Comparison of ENCODE assay signal across 8 mouse cellular contexts in the genomic region with DNA sequence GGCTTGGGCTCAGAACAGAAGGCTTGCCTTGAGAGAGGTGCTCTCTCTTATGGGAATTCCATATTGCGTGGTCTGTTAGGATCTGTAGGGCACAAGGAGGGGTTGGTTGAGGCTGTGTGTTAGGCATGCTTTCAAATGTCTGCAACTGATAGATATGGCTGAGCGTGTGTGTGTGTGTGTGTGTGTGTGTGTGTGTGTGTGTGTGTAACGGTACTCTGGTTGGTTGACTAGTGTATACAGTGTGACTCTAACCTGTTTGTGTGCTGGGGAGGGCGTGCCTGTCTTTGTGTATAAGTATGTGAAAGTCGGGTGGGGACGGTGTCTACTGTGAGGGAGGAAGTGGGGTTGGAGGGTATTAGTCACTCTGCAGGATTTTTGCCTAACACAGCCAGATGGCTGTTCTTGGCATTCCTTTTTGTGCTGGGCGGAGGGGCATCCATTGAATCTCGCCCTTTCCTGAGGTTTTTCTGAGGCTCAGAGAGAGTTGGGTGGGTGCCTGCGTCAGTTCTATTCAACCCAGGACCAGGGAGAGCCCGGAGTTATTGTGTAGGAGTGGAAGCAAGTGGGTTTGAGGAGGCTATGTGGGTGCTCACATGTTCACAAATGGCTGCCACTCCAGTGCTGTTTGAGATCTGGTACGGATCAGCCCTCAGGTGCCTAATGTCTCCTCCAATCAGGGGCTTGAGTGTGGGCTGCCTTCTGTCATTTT. TPM values are rescaled to one million over a fixed set of nuclear protein-coding genes. Genes with fewer than 3 reads are reported as not detected.
A peak's percentile ranks its signal among the peaks of the same experiment; 100 is the strongest.
DNase-seq lines count a peak whose midpoint lies in the region; ATAC-seq and TF ChIP-seq lines count a peak whose summit lies in the region.

No protein-coding gene starts in this region.

- DNase-seq in G1E (ENCODE audit: low spot score) = peak; percentile 54
- peak; percentile 51 for DNase-seq in cerebellum, adult 11 months
- peak; percentile 76 to 81 for DNase-seq in left cerebral cortex, adult 2 months (ENCODE audit: extremely low spot score in 1 of 2, low spot score in 2 of 2)
- DNase-seq in lung, postnatal 36 days = peak; percentile 91
- peak; percentile 66 for DNase-seq in skeletal muscle tissue, adult 2 months (ENCODE audit: low read depth, low spot score)
- no peak for DNase-seq in embryo, embryonic 9.5 days (ENCODE audit: extremely low spot score)

- H3K9me3 ChIP-seq in G1E (replicated peaks) = no peaks in the 10 kb centered on the region
- H3K9me3 ChIP-seq in hindbrain, embryonic 16.5 days (ENCODE audit: control insufficient read depth, low read length) = no peaks in the 10 kb centered on the region

- peaks cover 33% of the 10 kb centered on the region for H3K4me1 ChIP-seq in G1E (ENCODE audit: insufficient read depth, low read depth, low read length)
- peaks cover 26% of the 10 kb centered on the region for H3K4me1 ChIP-seq in hindbrain, embryonic 16.5 days (ENCODE audit: control insufficient read depth, insufficient read depth, low read depth, low read length)

- peak overlapping the region; percentile 81 for H3K9ac ChIP-seq in hindbrain, embryonic 16.5 days (ENCODE audit: low read depth, low read length)

- no peak for TF ChIP-seq CTCF in G1E (IDR thresholded peaks at IDR 0.05; ENCODE audit: low read depth, low read length)
- no peak for TF ChIP-seq CTCF in left cerebral cortex, adult 2 months (IDR thresholded peaks at IDR 0.05)

- intact Hi-C loops in left cerebral cortex, adult 2 months (cut with DNase I) = loop anchor here (1.0 kb wide), 1 partner anchor 31 kb away; no protein-coding TSS in a partner anchor

- H3K27ac ChIP-seq in hindbrain, embryonic 16.5 days (ENCODE audit: low read depth, low read length) = peak overlapping the region; percentile 94
- H3K27ac ChIP-seq in left cerebral cortex, adult 2 months = peak overlapping the region; percentile 98

- H3K4me3 ChIP-seq in G1E (ENCODE audit: low read depth, low read length) = peak overlapping the region; percentile 73
- peak overlapping the region; percentile 67 for H3K4me3 ChIP-seq in hindbrain, embryonic 16.5 days (ENCODE audit: low read length)
- H3K4me3 ChIP-seq in left cerebral cortex, adult 2 months = peak overlapping the region; percentile 62

- H3K36me3 ChIP-seq in G1E (replicated peaks) = peaks cover 42% of the 10 kb centered on the region
- H3K36me3 ChIP-seq in hindbrain, embryonic 16.5 days (ENCODE audit: control insufficient read depth, insufficient read depth, low read length) = peaks cover 7% of the 10 kb centered on the region

- ATAC-seq in G1E (ENCODE audit: extremely low read depth, insufficient number of reproducible peaks, low FRiP score, poor library complexity, severe bottlenecking) = peak; percentile 55
- ATAC-seq in frontal cortex, adult (ENCODE audit: low TSS enrichment) = peak; percentile 56
- peak; percentile 23 for ATAC-seq in hindbrain, embryonic 16.5 days

- peak overlapping the region; percentile 75 for H3K4me2 ChIP-seq in hindbrain, embryonic 16.5 days (ENCODE audit: low read length)

- H3K27me3 ChIP-seq in G1E (ENCODE audit: insufficient read depth, low read length) = peaks cover 33% of the 10 kb centered on the region
- no peaks in the 10 kb centered on the region for H3K27me3 ChIP-seq in hindbrain, embryonic 16.5 days (replicated peaks; ENCODE audit: control insufficient read depth, insufficient read depth, low read length)

- 18% methylated on average over 11 of the region's 11 CpGs for WGBS in hindbrain, embryonic 16.5 days

RNA-seq across cellular contexts. Expression of gene Sfxn3, which starts 0.8 kb away (rescaled TPM):
- 26.1 and 34.6 TPM in 2 replicates for total RNA-seq in G1E (2014; fragmentation: Nextera tagmentation)
- 7.4 TPM in 2 replicates for total RNA-seq in G1E (2017)
- polyA plus RNA-seq in G1E (2012) = 4.4 and 6.7 TPM in 2 replicates
- polyA plus RNA-seq in hindbrain, embryonic 16.5 days (2015; fragmentation: Nextera tagmentation; extraction: Ambion mirVana) = 76.8 and 85.4 TPM in 2 replicates
- total RNA-seq in left cerebral cortex, adult 2 months (2021) = 100 to 1,000 TPM; 120 to 125 TPM

RNA-seq across cellular contexts. Expression of gene Pdzd7, which starts 2.6 kb away (rescaled TPM):
- total RNA-seq in G1E (2014; fragmentation: Nextera tagmentation) (not detected in 2 replicates), G1E (2017) (0.05 TPM in 1 of 2 replicates, not detected in the other)
- 0.02 and 0.04 TPM in 2 replicates for polyA plus RNA-seq in G1E (2012)
- 3.0 and 3.2 TPM in 2 replicates for polyA plus RNA-seq in hindbrain, embryonic 16.5 days (2015; fragmentation: Nextera tagmentation; extraction: Ambion mirVana)
- 1 to 10 TPM; 5.2 to 6.1 TPM for total RNA-seq in left cerebral cortex, adult 2 months (2021)

RNA-seq across cellular contexts. Expression of gene Kazald1, which starts 27.0 kb away (rescaled TPM):
- 0.60 TPM in 1 of 2 replicates, not detected in the other for total RNA-seq in G1E (2014; fragmentation: Nextera tagmentation)
- 0.35 and 0.49 TPM in 2 replicates for total RNA-seq in G1E (2017)
- 0.39 and 0.41 TPM in 2 replicates for polyA plus RNA-seq in G1E (2012)
- polyA plus RNA-seq in hindbrain, embryonic 16.5 days (2015; fragmentation: Nextera tagmentation; extraction: Ambion mirVana) = 4.0 and 5.5 TPM in 2 replicates
- total RNA-seq in left cerebral cortex, adult 2 months (2021) = 1 to 10 TPM; 4.3 to 5.5 TPM

RNA-seq across cellular contexts. Expression of gene Lzts2, which starts 33.9 kb away (rescaled TPM):
- total RNA-seq in G1E (2014; fragmentation: Nextera tagmentation) (25.6 and 32.7 TPM in 2 replicates), G1E (2017) (21.7 and 28.5 TPM in 2 replicates)
- polyA plus RNA-seq in G1E (2012) = 122 and 157 TPM in 2 replicates
- polyA plus RNA-seq in hindbrain, embryonic 16.5 days (2015; fragmentation: Nextera tagmentation; extraction: Ambion mirVana) = 14.8 and 18.7 TPM in 2 replicates
- total RNA-seq in left cerebral cortex, adult 2 months (2021) = 10 to 100 TPM; 36.5 to 39.1 TPM

RNA-seq across cellular contexts. Expression of gene Mrpl43, which starts 41.8 kb away (rescaled TPM):
- total RNA-seq in G1E (2014; fragmentation: Nextera tagmentation) = 35.6 and 41.8 TPM in 2 replicates
- 39.7 and 42.2 TPM in 2 replicates for total RNA-seq in G1E (2017)
- polyA plus RNA-seq in G1E (2012) = 91.6 and 94.7 TPM in 2 replicates
- 90.1 and 98.4 TPM in 2 replicates for polyA plus RNA-seq in hindbrain, embryonic 16.5 days (2015; fragmentation: Nextera tagmentation; extraction: Ambion mirVana)
- total RNA-seq in left cerebral cortex, adult 2 months (2021) = 10 to 100 TPM; 40.9 to 41.8 TPM

Comparison
In these comparisons a context has a peak if more than half of its experiments do, and no peak if none do; other contexts are left out.
1. RNA of gene Pdzd7, which starts 2.6 kb away (total RNA-seq): 5.2 to 6.1 TPM in left cerebral cortex, adult 2 months; 0.05 TPM in G1E; every median in the first group is over 4 times any median in the second.
2. Peak in every context shown above with its lines, with median percentiles within 50 percentile points of each other: ATAC-seq and H3K4me3 ChIP-seq.